Mouse (Mus musculus) left cerebral cortex, postnatal 14 days (tissue): Measurements from ENCODE around the gene Cpne4. TPM values are rescaled to one million over a fixed set of nuclear protein-coding genes. Genes with fewer than 3 reads are reported as not detected.

Experiments used
- DNase-seq, 2 experiments: peaks; one replicate each; pipeline ENCODE4 v3.0.0; 2021 to 2022; ENCODE audit warnings: low spot score in 2 of 2, mixed read lengths in 1 of 2
- intact Hi-C: fragments of 180-260 bp; cut with DNase I; formaldehyde crosslinking; loops from one replicate; pipeline ENCODE4 v1.15.1; 2025
- total RNA-seq, 2 experiments: library from RNA; stranded (reverse); gene quantifications; 2 replicates each; pipeline ENCODE4 v1.2.3; 2021

Gene Cpne4
- total RNA-seq, 2 experiments from 2014 or later: 68.5 to 75.8 TPM

DNA sequence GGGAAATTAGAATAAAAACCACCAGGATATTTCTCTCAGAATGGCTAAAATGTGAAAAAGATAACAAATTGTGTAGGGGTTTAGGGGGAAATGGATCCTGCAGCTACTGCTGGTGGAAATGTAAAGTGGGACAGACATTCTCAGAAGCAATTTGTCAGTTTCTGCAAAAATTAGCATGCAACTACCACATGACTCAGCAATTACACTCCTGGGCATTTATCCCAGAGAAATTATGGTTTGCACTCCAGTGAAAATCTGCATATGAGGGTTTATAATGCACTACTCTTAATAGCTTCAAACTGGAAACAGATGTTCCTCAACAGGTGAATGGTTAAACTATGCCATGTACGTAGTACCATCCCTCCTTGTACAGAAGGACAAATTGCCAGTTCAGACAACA is 294.2 kb downstream of the Cpne4 start:
- intact Hi-C loops: no loop called here
- peak; percentile 43 to 50 for DNase-seq

GRCm38 (mm10) chr9:104845226-104845930 is 298.3 kb downstream of the Cpne4 start:
- intact Hi-C loops: no loop called here
- no peak for DNase-seq

GRCm38 (mm10) chr9:104853701-104854100 is 306.6 kb downstream of the Cpne4 start:
- no peak for DNase-seq
- intact Hi-C loops: no loop called here

DNA sequence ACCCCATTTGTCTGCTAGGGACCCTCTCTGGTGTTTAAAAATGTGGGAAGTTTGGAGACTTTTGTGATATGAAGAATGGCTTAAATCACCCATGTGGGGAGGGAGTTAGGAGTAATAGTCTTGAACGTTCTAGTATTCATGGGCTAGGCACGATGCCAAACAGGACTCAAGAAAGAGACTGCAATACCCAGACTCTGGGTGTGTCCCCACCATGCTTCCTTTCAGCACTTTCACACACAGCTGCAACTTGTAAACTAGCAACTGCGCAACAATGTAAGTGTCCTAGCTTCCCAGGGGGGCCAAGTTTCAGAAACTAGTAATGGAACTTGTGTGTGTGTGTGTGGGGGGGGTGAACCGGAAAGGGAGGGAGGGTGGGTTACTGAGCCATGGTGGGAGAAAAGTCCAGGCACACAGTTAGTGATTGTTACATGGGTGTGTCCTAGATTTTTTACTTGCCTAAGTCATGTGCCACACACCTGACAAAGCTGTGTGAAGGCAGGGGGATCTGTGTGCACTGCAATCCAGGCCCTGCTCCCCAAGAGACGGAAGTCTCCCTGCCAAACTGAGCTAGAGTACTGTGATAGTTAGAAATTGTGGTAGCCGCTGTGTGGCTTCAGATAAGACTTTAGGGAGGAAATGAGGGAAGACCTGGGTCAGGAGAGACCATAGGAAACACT is 307.3 kb downstream of the Cpne4 start:
- no peak for DNase-seq
- intact Hi-C loops: no loop called here

DNA sequence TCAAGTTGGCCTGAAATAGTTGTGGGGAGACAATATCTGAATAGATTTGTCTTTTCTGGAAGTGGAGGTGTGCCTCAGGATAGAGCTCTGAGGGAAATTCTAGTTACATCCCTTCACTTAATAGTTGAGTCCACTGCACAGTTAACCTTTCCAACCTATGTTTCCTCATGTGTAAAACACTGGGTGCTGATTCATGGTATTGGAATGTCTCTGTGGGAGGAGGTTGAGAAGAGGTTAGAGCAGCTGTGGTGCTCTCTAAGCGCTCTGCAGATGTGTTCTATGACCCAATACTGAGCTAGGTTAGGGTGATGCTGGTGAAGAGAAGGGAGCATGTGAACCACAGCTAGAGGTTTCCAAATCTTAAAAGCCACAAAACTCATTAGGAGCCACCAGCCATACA is 318.7 kb downstream of the Cpne4 start:
- DNase-seq: no peak
- intact Hi-C loops: no loop called here

DNA sequence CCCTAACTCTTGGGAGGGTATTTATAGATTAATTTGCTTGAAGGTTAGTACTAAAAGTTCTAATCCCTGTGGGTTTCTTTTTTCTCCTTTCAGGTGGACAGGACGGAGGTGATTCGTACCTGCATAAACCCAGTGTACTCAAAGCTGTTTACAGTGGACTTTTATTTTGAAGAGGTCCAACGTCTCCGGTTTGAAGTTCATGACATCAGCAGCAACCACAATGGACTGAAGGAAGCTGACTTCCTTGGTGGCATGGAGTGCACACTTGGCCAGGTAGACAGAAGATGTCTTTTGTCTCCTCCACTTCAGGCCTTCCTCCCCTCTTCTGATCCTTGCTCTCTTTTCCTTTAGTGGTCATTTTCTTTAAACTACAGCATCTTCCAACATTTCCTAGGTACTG is 325.5 kb downstream of the Cpne4 start:
- no peak for DNase-seq
- intact Hi-C loops: no loop called here

- no peak for DNase-seq
- intact Hi-C loops: no loop called here
These were observed 327.1 kb downstream of the Cpne4 start for GRCm38 (mm10) chr9:104874157-104874556.

- intact Hi-C loops: no loop called here
- no peak for DNase-seq
These were observed 329.9 kb downstream of the Cpne4 start for GRCm38 (mm10) chr9:104877014-104877413.

GRCm38 (mm10) chr9:104878558-104878957 is 331.5 kb downstream of the Cpne4 start:
- DNase-seq: no peak
- intact Hi-C loops: no loop called here

GRCm38 (mm10) chr9:104890517-104890916 is 343.4 kb downstream of the Cpne4 start:
- no peak for DNase-seq
- intact Hi-C loops: no loop called here

DNA sequence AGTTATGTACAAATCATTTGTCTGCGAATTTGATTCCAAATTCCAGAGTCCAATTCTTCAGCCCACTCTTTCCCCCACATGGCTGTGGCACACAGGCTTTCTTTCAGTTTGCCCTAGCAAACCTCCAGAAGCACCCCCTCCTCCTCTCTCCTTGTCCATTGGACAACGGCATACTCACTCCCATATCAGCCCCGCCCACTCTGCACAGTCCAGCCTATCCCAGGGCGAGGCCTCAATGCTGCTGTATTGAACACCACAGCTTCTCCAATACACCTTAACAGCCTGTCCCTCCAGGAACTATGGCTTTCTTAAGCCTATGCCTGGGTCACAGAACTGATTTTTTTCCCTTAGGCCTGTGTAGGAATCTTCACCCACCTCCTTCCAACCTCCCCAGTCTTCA is 348.3 kb downstream of the Cpne4 start:
- intact Hi-C loops: no loop called here
- DNase-seq: no peak

- intact Hi-C loops: no loop called here
- no peak for DNase-seq
These were observed 354.0 kb downstream of the Cpne4 start for GRCm38 (mm10) chr9:104901118-104901517.

DNA sequence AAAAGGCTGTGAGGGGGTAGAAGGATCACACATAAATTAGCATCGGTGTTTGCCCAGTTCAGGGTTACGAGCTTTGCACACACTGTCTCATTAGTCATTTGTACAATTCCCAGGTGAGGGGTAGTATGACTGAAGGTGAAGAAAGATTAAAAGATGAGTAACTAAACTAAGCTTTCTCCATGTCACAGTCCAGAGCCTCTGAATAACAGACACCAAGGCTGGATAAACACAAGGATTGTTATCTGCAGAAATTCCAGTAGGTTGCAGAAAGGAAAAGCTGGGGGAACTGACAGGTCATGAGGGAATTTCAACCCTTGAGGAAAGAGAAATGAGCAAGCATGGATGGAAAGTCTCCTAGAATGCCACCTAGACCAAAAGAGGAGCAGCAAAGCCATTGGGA is 354.7 kb downstream of the Cpne4 start:
- no peak for DNase-seq
- intact Hi-C loops: no loop called here

DNA sequence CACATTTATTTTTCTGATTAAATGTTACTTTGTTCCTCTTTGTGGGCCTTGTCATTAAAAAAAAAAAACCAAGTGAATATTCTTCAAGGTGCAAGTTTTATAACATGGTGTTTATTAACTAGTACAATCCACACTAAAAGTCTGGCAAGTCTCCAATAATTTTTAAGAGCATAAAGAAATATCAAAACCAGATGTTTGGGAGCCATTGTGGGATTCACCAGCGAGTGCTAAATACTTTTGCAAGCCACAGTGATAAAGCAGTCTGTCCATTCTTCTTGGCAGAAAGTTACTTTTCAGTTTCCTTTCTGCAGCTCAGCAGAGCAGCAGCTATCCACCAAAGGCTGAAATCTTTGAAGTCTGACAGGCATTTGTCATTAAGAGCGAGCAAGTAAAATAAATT is 365.6 kb downstream of the Cpne4 start:
- no peak for DNase-seq

GRCm38 (mm10) chr9:104913327-104913726 is 366.2 kb downstream of the Cpne4 start:
- no peak for DNase-seq

More for the DNA sequence above, 365.6 kb downstream of the Cpne4 start:
- intact Hi-C loops: no loop called here

DNA sequence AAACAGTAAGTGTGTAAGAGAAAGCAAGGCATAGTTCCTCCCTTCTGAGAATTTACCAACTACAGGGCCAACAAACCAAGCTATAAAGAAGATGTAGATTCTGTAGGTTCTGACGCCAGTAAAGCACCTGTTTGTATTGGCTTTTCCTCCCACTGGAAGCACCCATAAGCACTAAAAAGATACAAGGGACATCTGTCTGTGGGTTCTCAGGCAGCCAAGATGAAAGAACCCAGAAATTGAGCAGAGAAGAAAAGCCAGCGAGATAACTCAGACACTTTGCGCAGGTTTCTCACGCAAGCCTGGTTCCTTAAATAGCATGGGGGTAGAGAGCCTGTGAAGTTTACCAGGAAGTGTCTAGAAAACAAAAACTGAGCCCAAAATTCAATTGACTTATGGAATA is 374.1 kb downstream of the Cpne4 start:
- intact Hi-C loops: no loop called here
- DNase-seq: peak in 1 of 2 experiments; percentile 9

More at GRCm38 (mm10) chr9:104913327-104913726, 366.2 kb downstream of the Cpne4 start:
- intact Hi-C loops: no loop called here

GRCm38 (mm10) chr9:104922051-104922450 is 375.0 kb downstream of the Cpne4 start:
- intact Hi-C loops: no loop called here

DNA sequence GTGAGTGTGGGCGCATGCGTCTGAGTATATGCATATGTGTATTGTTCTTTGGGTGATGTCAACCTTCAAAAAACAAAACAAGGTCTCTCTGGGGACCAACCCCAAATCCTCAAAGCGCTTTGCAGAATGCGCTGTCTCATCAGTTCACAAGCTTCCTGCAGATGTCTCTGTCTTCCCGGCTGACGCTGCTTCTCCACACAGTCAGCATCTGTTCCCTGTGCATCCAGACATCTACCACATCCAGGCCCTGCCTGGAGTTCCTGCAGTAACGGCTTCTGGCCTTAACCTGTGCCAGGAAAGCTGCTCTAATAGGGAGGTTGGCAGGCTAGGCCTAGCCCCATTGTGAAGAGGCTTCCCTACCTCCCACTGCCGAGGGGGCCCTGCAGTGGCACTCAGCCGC is 381.7 kb downstream of the Cpne4 start:
- intact Hi-C loops: no loop called here

More at GRCm38 (mm10) chr9:104922051-104922450, 375.0 kb downstream of the Cpne4 start:
- no peak for DNase-seq

GRCm38 (mm10) chr9:104940389-104940788 is 393.3 kb downstream of the Cpne4 start:
- intact Hi-C loops: no loop called here
- DNase-seq: no peak

More for the DNA sequence above, 381.7 kb downstream of the Cpne4 start:
- peak; percentile 8 to 28 for DNase-seq

- intact Hi-C loops: no loop called here
- DNase-seq: no peak
These were observed 403.5 kb downstream of the Cpne4 start for GRCm38 (mm10) chr9:104950551-104950950.

DNA sequence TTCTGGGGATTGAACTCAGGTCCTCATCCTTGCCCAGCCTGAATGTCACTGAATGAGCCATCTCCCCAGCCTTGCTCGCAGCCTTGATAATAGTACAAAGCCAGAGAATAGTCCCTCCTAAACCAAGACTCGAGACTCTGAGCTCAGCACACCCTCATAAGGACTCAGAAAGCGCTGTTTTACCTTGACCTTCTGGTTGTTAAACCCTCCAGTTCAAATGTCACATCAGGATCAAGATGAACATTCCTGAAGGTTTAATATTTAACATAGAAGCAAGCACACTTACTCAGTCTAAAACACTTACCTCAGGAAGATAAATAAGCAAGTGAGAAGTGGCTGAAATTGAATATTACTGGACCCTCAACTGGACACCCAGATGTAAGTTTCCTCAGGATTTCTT is 405.1 kb downstream of the Cpne4 start:
- intact Hi-C loops: no loop called here

More for the DNA sequence above, 405.1 kb downstream of the Cpne4 start:
- DNase-seq: no peak
